Mouse (Mus musculus) embryonic facial prominence, embryonic 15.5 days (tissue): ENCODE results near the gene Gfra1. TPM values are rescaled to one million over a fixed set of nuclear protein-coding genes. Genes with fewer than 3 reads are reported as not detected.
A peak's percentile ranks its signal among the peaks of the same experiment; 100 is the strongest.

Experiments
- ATAC-seq: fragments of 200-750 bp; cut with Nextera tagmentation; 2 replicates; pipeline ENCODE4 v1.8.0; 2017; ENCODE audit warnings: low read depth, moderate TSS enrichment; ENCODE audit not compliant: insufficient number of reproducible peaks, low FRiP score, low TSS enrichment
- H3K27ac ChIP-seq: fragments of 300-500 bp; sonication (generic); replicated peaks from 2 replicates; pipeline ENCODE4 v1.5.1; 2015; ENCODE audit warnings: mild to moderate bottlenecking, inconsistent platforms
- H3K27me3 ChIP-seq: fragments of 300-500 bp; sonication (generic); 2 replicates; pipeline ENCODE4 v1.6.1; 2015; ENCODE audit warnings: inconsistent platforms
- H3K36me3 ChIP-seq: fragments of 300-500 bp; sonication (generic); 2 replicates; pipeline ENCODE4 v1.6.1; 2015; ENCODE audit warnings: mild to moderate bottlenecking, inconsistent platforms
- H3K4me1 ChIP-seq: fragments of 300-500 bp; sonication (generic); 2 replicates; pipeline ENCODE4 v1.6.1; 2015; ENCODE audit warnings: inconsistent platforms
- H3K4me2 ChIP-seq: fragments of 300-500 bp; sonication (generic); replicated peaks from 2 replicates; pipeline ENCODE4 v1.6.1; 2015; ENCODE audit warnings: mild to moderate bottlenecking, inconsistent platforms
- H3K4me3 ChIP-seq: fragments of 300-500 bp; sonication (generic); replicated peaks from 2 replicates; pipeline ENCODE4 v1.5.1; 2015; ENCODE audit warnings: mild to moderate bottlenecking, inconsistent platforms
- H3K9ac ChIP-seq: fragments of 300-500 bp; sonication (generic); 2 replicates; pipeline ENCODE4 v1.6.1; 2015; ENCODE audit warnings: inconsistent platforms
- H3K9me3 ChIP-seq: fragments of 300-500 bp; sonication (generic); replicated peaks from 2 replicates; pipeline ENCODE4 v1.6.1; 2016; ENCODE audit warnings: inconsistent platforms
- WGBS: fragments of 180-500 bp; shearing (Covaris S2); methylation state at CpG from one replicate; pipeline ENCODE4 v1.1.7; 2015; 5-methylcytosine and 5-hydroxymethylcytosine counted together
- polyA plus RNA-seq: library from polyadenylated mRNA; unstranded; fragments of >200 nt; fragmentation: Nextera tagmentation; extraction: Ambion mirVana; gene quantifications from 2 replicates; pipeline ENCODE4 v1.2.1, GENCODE M21; 2015

Gfra1 gene
- polyA plus RNA-seq, 1 experiment from 2014 or later, result 55.4 TPM

DNA sequence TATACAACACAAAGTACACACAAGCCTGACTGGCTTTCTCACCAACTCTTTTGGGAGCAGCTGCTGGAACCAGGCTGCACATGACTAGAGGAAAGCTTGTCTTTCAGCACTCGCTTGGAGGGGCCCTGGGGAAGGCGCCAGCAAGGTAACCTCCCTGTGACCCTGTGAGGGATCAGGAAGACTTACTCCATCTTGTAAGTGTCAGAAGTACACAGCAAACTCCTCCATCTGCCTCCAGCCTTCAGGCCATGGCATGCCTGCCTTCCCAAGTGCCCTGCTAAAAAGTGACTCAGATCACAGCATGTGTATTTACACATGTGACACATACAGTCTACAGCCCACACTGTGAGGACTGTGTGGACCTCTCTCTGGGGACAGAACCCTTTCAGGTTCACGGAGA, 36.0 kb downstream of the Gfra1 start:
- Histone ChIP-seq H3K4me1 (peaks cover 15% of the 10 kb centered on the region; the same call in 1 of the 2 replicates), H3K9me3 (no peaks in the 10 kb centered on the region), H3K27me3 (no peaks in the 10 kb centered on the region), H3K4me2 (no peak overlapping the region), H3K27ac (no peak overlapping the region), H3K9ac (no peak overlapping the region), H3K36me3 (no peaks in the 10 kb centered on the region), H3K4me3 (no peak overlapping the region)
- 27% methylated on average over 3 of the region's 3 CpGs for WGBS
- ATAC-seq, result peak; percentile 53; the same call in 1 of the 2 replicates

DNA sequence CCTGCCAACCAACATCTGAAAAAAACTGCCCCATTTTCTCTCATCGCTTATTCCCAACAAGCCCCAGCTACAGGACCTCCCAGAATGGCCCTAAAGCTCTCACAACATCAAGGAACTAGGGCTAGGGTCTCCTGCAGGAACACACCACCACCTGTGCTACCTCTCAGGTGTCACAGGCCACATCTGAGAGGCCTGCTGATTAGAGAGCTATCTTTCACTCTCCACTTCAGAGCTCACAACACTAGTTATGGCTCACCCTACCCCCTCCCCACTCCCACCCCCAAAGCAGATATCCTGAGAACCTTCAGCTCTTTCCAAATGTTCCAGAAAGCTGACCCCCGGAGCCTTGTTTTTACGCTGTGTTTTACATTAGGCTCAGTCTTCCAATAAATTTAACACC, 36.4 kb downstream of the Gfra1 start:
- Histone ChIP-seq H3K4me1 (peaks cover 15% of the 10 kb centered on the region; the same call in 1 of the 2 replicates), H3K27ac (no peak overlapping the region; the same call in 1 of the 2 replicates), H3K9me3 (no peaks in the 10 kb centered on the region), H3K27me3 (no peaks in the 10 kb centered on the region), H3K36me3 (no peaks in the 10 kb centered on the region), H3K4me3 (no peak overlapping the region), H3K9ac (no peak overlapping the region), H3K4me2 (no peak overlapping the region)
- ATAC-seq, result no peak
- WGBS, result 59% methylated on average over 3 of the region's 3 CpGs

GRCm38 (mm10) chr19:58415173-58415572, 40.5 kb downstream of the Gfra1 start:
- 76% methylated on average over 4 of the region's 4 CpGs for WGBS
- H3K4me2 ChIP-seq, result no peak overlapping the region
- H3K36me3 ChIP-seq, result no peaks in the 10 kb centered on the region
- no peak for ATAC-seq
- no peak overlapping the region for H3K9ac ChIP-seq
- no peak overlapping the region for H3K4me3 ChIP-seq
- H3K27me3 ChIP-seq, result no peaks in the 10 kb centered on the region
- no peak overlapping the region for H3K27ac ChIP-seq
- H3K9me3 ChIP-seq, result no peaks in the 10 kb centered on the region
- peaks cover 11% of the 10 kb centered on the region; the same call in 1 of the 2 replicates for H3K4me1 ChIP-seq

DNA sequence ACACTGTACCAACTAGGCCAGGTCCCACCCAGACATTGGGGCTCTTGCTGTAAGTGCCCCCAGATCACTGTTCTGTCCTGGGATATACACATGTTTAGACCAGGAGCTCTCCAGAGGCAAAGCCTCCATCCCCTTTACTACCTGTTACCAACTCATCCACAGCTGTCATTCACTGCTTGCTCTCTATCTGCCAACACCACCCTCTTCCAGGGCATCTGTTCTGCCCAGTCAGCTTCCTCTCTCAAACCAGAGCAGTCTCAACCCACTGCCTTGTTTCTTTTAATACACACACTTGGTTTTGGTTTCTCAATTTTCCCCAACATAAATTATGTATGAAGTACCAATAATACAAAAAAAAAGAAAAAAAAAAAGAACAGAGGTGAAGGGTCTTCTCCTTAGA, 41.0 kb downstream of the Gfra1 start:
- ATAC-seq, result no peak
- Histone ChIP-seq H3K27me3 (no peaks in the 10 kb centered on the region), H3K9me3 (no peaks in the 10 kb centered on the region), H3K4me2 (no peak overlapping the region), H3K4me1 (peaks cover 10% of the 10 kb centered on the region; the same call in 1 of the 2 replicates), H3K36me3 (no peaks in the 10 kb centered on the region), H3K27ac (no peak overlapping the region), H3K9ac (no peak overlapping the region), H3K4me3 (no peak overlapping the region)

DNA sequence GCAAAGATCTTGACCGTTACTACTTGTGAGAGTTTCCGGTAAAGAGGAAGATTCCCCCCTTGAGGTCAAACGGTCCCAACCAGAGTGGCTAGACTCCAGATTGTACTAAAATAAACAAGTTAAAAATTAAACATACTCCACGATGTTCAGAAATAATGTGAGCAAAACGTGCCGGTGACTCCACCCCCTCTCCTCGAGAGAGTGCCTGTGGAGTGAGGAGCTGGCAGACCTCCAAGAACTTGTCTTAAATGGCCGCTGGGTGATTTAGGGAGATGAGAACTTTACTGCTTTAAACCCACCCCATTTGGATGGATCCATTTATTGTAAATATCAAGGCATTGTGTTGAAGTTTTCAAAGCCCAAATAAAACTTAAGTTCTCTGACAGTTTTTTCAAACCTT, 42.4 kb downstream of the Gfra1 start:
- WGBS, result 18% methylated on average over 8 of the region's 8 CpGs
- H3K4me3 ChIP-seq, result no peak overlapping the region
- H3K27ac ChIP-seq, result no peak overlapping the region
- H3K36me3 ChIP-seq, result no peaks in the 10 kb centered on the region
- H3K9me3 ChIP-seq, result no peaks in the 10 kb centered on the region
- H3K4me2 ChIP-seq, result no peak overlapping the region
- H3K27me3 ChIP-seq, result no peaks in the 10 kb centered on the region
- no peak for ATAC-seq
- no peak overlapping the region for H3K9ac ChIP-seq
- H3K4me1 ChIP-seq, result peaks cover 3% of the 10 kb centered on the region; the same call in 1 of the 2 replicates

DNA sequence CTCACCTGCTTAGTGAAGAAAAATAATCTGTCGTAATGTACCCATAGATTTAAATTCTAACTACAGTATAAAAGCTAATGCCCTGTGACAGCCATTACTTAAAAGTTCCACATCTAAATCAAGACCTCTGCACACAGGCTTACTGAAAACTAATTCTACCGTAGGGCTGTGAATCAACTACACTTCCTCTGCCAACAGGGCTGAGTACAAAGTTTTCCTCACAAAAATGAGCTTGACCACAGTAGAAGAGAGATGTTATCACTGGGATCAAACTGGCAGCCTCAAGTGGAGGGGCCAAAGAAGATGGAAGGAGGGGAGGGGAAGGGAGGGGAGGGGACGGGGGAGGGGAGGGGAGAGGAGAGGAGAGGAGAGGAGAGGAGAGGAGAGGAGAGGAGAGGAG, 42.9 kb downstream of the Gfra1 start:
- 43% methylated on average over 2 of the region's 3 CpGs for WGBS
- H3K4me3 ChIP-seq, result no peak overlapping the region
- H3K4me1 ChIP-seq, result peaks cover 3% of the 10 kb centered on the region; the same call in 1 of the 2 replicates
- H3K9me3 ChIP-seq, result no peaks in the 10 kb centered on the region
- H3K36me3 ChIP-seq, result no peaks in the 10 kb centered on the region
- no peak overlapping the region for H3K9ac ChIP-seq
- H3K4me2 ChIP-seq, result no peak overlapping the region
- no peak overlapping the region for H3K27ac ChIP-seq
- H3K27me3 ChIP-seq, result no peaks in the 10 kb centered on the region
- no peak for ATAC-seq

DNA sequence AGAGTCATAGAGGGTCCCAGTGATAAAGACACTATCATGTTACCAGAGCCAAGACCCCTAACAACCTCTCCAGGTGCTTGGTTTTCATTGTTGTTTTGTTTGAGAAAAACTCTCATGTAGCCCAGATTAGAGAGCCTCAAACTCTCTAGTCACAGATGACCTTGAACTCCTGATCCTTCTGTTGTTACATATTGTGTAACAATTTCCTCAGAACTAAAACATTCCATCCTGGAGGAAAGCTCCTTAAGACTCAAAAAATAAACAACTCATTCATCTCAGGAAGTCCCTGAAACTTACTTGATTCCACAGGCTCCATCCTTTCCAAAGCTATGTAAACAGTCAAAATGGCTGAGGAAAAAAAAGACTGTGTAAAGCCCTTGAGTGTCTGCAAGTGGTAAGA, 49.0 kb downstream of the Gfra1 start:
- no peaks in the 10 kb centered on the region for H3K9me3 ChIP-seq
- H3K4me1 ChIP-seq, result no peaks in the 10 kb centered on the region
- ATAC-seq, result no peak
- H3K27me3 ChIP-seq, result no peaks in the 10 kb centered on the region
- H3K27ac ChIP-seq, result no peak overlapping the region
- no peaks in the 10 kb centered on the region for H3K36me3 ChIP-seq
- no peak overlapping the region for H3K4me3 ChIP-seq
- H3K9ac ChIP-seq, result no peak overlapping the region
- H3K4me2 ChIP-seq, result no peak overlapping the region

DNA sequence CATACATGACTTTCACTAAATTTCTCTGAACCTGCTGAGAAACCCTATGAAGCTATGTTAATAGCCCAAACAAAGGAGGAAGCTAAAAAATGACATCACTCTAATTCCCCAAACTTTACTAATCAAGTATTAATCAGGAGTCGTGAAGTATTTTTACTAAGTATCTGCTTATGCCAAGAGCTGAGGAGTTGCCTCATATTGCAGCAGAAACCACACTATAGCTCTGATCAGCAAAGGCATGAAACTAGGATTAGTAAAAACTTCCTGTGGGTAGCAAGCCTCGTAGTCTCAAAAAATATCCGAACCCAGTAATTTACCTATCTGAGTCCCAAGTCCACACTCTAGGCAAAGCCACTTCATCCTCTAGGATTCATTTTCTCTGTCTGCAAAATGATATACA, 55.5 kb downstream of the Gfra1 start:
- H3K9ac ChIP-seq, result no peak overlapping the region
- H3K27me3 ChIP-seq, result no peaks in the 10 kb centered on the region
- ATAC-seq, result no peak
- H3K36me3 ChIP-seq, result no peaks in the 10 kb centered on the region
- H3K9me3 ChIP-seq, result no peaks in the 10 kb centered on the region
- 69% methylated on average over 3 of the region's 3 CpGs for WGBS
- H3K27ac ChIP-seq, result no peak overlapping the region
- peaks cover 11% of the 10 kb centered on the region; the same call in 1 of the 2 replicates for H3K4me1 ChIP-seq
- no peak overlapping the region for H3K4me2 ChIP-seq
- H3K4me3 ChIP-seq, result no peak overlapping the region

DNA sequence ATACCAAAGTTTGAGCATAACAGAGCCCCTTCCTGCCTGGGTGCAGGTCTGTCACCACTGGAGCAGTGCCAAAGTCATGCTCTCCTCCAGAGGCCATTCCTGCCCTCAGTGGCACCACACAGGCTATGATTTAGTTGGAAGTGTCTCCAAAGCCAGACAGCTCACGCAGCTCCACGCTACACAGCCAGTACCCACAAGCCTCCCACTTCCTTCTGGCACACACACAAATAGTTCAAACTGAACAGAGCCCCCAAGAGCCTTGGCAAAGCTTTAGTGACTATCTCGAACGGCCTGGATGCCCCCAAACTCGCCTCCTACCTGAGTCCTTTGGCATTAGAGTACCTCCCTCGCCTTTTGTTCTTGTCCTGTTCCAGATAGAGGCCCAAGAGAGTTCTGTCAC, 56.5 kb downstream of the Gfra1 start:
- ATAC-seq, result no peak
- no peak overlapping the region for H3K9ac ChIP-seq
- H3K4me2 ChIP-seq, result no peak overlapping the region
- no peak overlapping the region for H3K4me3 ChIP-seq
- WGBS, result 65% methylated on average over 6 of the region's 6 CpGs
- H3K9me3 ChIP-seq, result no peaks in the 10 kb centered on the region
- peaks cover 11% of the 10 kb centered on the region; the same call in 1 of the 2 replicates for H3K4me1 ChIP-seq
- no peaks in the 10 kb centered on the region for H3K27me3 ChIP-seq
- no peaks in the 10 kb centered on the region for H3K36me3 ChIP-seq
- H3K27ac ChIP-seq, result no peak overlapping the region

DNA sequence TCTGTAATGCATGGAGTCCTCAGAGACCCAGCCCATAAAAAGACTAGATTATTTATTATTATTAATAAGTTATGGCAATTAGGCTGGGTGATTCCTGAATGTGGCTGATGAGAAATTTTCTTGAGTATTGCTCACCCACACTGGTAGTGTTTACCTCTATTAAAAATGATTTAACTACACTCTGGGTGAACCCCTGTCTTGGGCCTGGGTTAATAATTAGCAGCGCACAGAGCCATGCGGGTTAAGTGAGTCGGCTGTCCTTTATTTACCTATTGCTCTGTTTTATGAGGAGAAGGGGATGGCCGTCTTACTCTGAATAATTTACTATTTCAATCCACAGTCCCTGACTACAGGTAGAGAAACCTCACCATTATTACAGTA, 59.1 kb downstream of the Gfra1 start:
- no peak overlapping the region for H3K9ac ChIP-seq
- H3K4me3 ChIP-seq, result no peak overlapping the region
- peaks cover 11% of the 10 kb centered on the region; the same call in 1 of the 2 replicates for H3K4me1 ChIP-seq
- no peak overlapping the region for H3K4me2 ChIP-seq
- H3K9me3 ChIP-seq, result no peaks in the 10 kb centered on the region
- WGBS, result 73% methylated on average over 4 of the region's 4 CpGs
- H3K27me3 ChIP-seq, result no peaks in the 10 kb centered on the region
- H3K36me3 ChIP-seq, result no peaks in the 10 kb centered on the region
- H3K27ac ChIP-seq, result no peak overlapping the region
- ATAC-seq, result no peak

DNA sequence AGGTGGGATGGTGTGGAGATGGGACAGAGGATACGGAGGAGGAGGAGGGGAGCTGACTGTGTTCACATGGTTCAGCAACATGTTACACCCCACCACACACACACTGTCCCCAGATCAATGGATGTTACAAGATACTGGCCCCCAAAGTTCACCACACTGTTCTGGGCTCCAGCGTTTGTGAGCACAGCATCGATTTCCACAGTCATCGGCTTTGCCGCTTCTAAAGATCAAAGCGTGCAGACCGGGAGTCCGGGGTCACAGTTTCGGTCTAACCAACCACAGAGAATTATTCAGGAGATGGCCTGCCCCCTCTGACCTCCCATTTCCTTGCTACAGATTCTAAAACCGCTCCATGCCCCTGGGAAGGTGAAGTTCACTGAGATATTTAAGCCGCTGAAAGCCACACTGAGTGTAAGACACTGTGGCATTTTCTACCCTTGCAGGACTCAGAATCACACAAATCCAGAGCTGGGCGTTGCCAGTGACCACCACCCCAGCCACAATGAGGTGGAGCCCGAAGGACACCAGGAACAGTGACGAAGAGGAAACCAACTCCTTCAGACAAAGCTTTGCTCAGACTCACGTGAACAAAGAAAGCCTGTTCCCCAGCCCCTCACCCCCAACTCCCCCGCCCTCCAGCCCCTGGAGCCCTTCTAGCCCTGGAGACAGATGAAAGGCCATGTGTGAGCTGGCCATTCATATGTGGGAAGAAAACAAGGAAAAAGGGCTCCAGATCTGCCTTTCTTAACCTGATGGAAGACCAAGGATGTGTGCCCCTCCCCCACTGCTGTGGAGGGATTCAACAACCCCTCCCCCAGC, 59.7 kb downstream of the Gfra1 start:
- Histone ChIP-seq H3K9ac (no peak overlapping the region), H3K27me3 (no peaks in the 10 kb centered on the region), H3K27ac (no peak overlapping the region), H3K36me3 (no peaks in the 10 kb centered on the region), H3K9me3 (no peaks in the 10 kb centered on the region), H3K4me2 (no peak overlapping the region), H3K4me3 (no peak overlapping the region), H3K4me1 (peaks cover 11% of the 10 kb centered on the region; the same call in 1 of the 2 replicates)
- no peak for ATAC-seq
- WGBS, result 29% methylated on average over 16 of the region's 16 CpGs

DNA sequence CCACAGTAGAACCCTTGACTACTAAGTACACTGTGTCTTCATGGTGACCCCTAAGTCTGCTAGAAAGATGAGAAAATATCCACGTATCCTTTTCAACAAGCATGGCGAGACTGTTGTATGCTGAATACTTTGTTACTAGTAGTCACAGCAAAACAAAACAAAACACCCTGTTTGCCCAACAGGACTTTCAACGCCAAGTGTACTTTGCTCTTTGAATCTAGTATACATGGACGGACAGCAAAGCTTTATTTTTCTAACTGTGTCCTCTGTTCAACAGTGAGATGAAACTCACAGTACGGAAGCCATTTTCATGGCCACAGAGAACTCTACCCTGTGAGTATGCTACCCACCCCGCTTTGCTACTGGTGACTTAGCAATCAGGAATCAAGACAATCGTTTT, 62.6 kb downstream of the Gfra1 start:
- Histone ChIP-seq H3K4me3 (no peak overlapping the region), H3K36me3 (no peaks in the 10 kb centered on the region), H3K4me1 (peaks cover 6% of the 10 kb centered on the region; the same call in 1 of the 2 replicates), H3K9ac (no peak overlapping the region), H3K27ac (no peak overlapping the region), H3K9me3 (no peaks in the 10 kb centered on the region), H3K27me3 (no peaks in the 10 kb centered on the region), H3K4me2 (no peak overlapping the region)
- 86% methylated on average over 7 of the region's 7 CpGs for WGBS
- ATAC-seq, result no peak
